Mouse (Mus musculus): ENCODE results near the gene Vmn1r81.

Gene Vmn1r81

GRCm38 (mm10) chr7:12268169-12268568, at the start of gene Vmn1r81:
Vmn1r81 (minus strand) TSS chr7:12268269.
- TF ChIP-seq GATA4 (IDR thresholded peaks at IDR 0.05; ENCODE audit: insufficient replicate concordance, low read length): no peak

- TF ChIP-seq GATA4 (IDR thresholded peaks at IDR 0.05; ENCODE audit: insufficient replicate concordance, low read length): no peak
These were observed 32.1 kb upstream of the Vmn1r81 start, which contains the start of gene Vmn1r82 for GRCm38 (mm10) chr7:12300130-12300529. Vmn1r82 (plus strand) TSS chr7:12300430.

GRCm38 (mm10) chr7:12204141-12204540, 63.9 kb downstream of the Vmn1r81 start:
- TF ChIP-seq GATA4 (IDR thresholded peaks at IDR 0.05; ENCODE audit: insufficient replicate concordance, low read length): no peak

Measured in liver, adult (tissue).